ENCODE assay signal across 10 mouse cellular contexts in the genomic region with DNA sequence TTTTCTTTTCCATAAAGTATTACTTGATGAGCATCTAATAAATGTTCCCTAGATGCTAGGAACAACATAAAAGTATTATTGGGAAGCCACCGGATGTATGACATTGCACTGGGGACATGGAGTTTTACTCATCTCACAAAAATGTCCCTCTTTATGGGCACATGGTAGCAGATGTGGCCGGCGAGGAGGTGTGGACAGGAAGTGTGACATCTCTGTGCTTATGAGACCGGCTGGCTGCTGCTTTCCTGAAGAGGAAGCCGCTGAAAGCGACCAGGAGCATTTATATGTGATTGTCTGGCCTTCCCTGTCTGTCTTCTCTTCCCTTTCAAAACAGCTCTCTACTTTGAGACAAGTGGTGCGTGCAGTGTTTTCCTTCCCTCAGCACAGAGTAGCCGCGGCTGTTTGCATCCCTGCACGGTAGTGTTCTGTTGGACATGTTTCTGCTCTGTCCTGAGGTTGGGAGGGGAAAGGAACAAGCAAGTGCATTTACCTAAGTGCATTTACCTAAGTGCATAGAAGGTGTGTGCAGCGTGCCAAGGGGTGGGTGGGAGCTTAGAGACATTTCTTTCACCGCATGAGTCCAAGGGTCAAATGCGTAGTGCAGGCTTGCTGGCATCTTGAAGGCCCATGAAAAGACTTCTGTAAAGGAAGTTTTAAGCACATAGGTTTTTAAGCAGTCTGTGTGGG.
A peak's percentile ranks its signal among the peaks of the same experiment; 100 is the strongest.
DNase-seq lines count a peak whose midpoint lies in the region; ATAC-seq and TF ChIP-seq lines count a peak whose summit lies in the region.
"Had no signal": no experiment of that assay in that cellular context is flagged by ENCODE, and none has a peak within 500 bp of the region (broad histone marks: within the 10 kb centered on the region; RNA-seq: fewer than 3 reads in every experiment).

No protein-coding gene starts in this region.

- H3K9ac ChIP-seq in hindbrain, embryonic 13.5 days: no peak overlapping the region
- no peak overlapping the region for H3K9ac ChIP-seq in hindbrain, postnatal 0 days (replicated peaks; ENCODE audit: low read length)
- peak overlapping the region; percentile 22; the same call in 1 of the 2 replicates for H3K9ac ChIP-seq in heart, embryonic 12.5 days
- H3K9ac ChIP-seq: limb, embryonic 13.5 days had no signal

- H3K36me3 ChIP-seq in hindbrain, embryonic 13.5 days: no peaks in the 10 kb centered on the region
- H3K36me3 ChIP-seq in hindbrain, postnatal 0 days (ENCODE audit: insufficient read depth, low read length): no peaks in the 10 kb centered on the region
- H3K36me3 ChIP-seq in heart, embryonic 12.5 days: no peaks in the 10 kb centered on the region
- H3K36me3 ChIP-seq: limb, embryonic 13.5 days had no signal

- no peaks in the 10 kb centered on the region for H3K27me3 ChIP-seq in hindbrain, embryonic 13.5 days
- no peaks in the 10 kb centered on the region for H3K27me3 ChIP-seq in hindbrain, postnatal 0 days (ENCODE audit: insufficient read depth, low read length)
- H3K27me3 ChIP-seq in heart, embryonic 12.5 days (replicated peaks): no peaks in the 10 kb centered on the region
- H3K27me3 ChIP-seq: limb, embryonic 13.5 days had no signal

- peaks cover 5% of the 10 kb centered on the region for H3K4me1 ChIP-seq in hindbrain, embryonic 13.5 days (replicated peaks)
- no peaks in the 10 kb centered on the region for H3K4me1 ChIP-seq in hindbrain, postnatal 0 days (ENCODE audit: insufficient read depth, low read length)
- H3K4me1 ChIP-seq in heart, embryonic 12.5 days (replicated peaks): peaks cover 49% of the 10 kb centered on the region

- ATAC-seq in hindbrain, embryonic 13.5 days (ENCODE audit: low FRiP score): no peak
- ATAC-seq in hindbrain, postnatal 0 days: no peak
- peak; percentile 31; the same call in 1 of the 2 replicates for ATAC-seq in heart, embryonic 12.5 days (ENCODE audit: insufficient number of reproducible peaks, low FRiP score)

- H3K4me2 ChIP-seq in hindbrain, embryonic 13.5 days: no peak overlapping the region
- H3K4me2 ChIP-seq in hindbrain, postnatal 0 days (ENCODE audit: low read depth, low read length): no peak overlapping the region
- H3K4me2 ChIP-seq in heart, embryonic 12.5 days: peak overlapping the region; percentile 54
- H3K4me2 ChIP-seq: limb, embryonic 13.5 days had no signal

- WGBS in hindbrain, embryonic 13.5 days: 77% methylated on average over 13 of the region's 13 CpGs
- WGBS in hindbrain, postnatal 0 days: 66% methylated on average over 13 of the region's 13 CpGs
- 27% methylated on average over 13 of the region's 13 CpGs for WGBS in heart, embryonic 12.5 days

- H3K27ac ChIP-seq in hindbrain, embryonic 13.5 days: peak overlapping the region; percentile 35; the same call in 1 of the 2 replicates
- no peak overlapping the region for H3K27ac ChIP-seq in hindbrain, postnatal 0 days
- peak overlapping the region; percentile 74 for H3K27ac ChIP-seq in heart, embryonic 12.5 days (ENCODE audit: poor library complexity, severe bottlenecking)
- H3K27ac ChIP-seq: limb, embryonic 13.5 days had no signal

- no peaks in the 10 kb centered on the region for H3K9me3 ChIP-seq in hindbrain, embryonic 13.5 days
- no peaks in the 10 kb centered on the region for H3K9me3 ChIP-seq in hindbrain, postnatal 0 days (ENCODE audit: low read length)
- H3K9me3 ChIP-seq in heart, embryonic 12.5 days (replicated peaks): no peaks in the 10 kb centered on the region
- H3K9me3 ChIP-seq: limb, embryonic 13.5 days had no signal

- H3K4me3 ChIP-seq in hindbrain, embryonic 13.5 days: no peak overlapping the region
- H3K4me3 ChIP-seq in hindbrain, postnatal 0 days (ENCODE audit: low read length): no peak overlapping the region
- H3K4me3 ChIP-seq in heart, embryonic 12.5 days: 0 out of 2 replicates have a peak overlapping the region, but pooled peaks have one; percentile 17
- H3K4me3 ChIP-seq: limb, embryonic 13.5 days had no signal

- no peak for TF ChIP-seq CTCF in hindbrain, postnatal 0 days (IDR thresholded peaks at IDR 0.05; ENCODE audit: low read depth)

- no peak for DNase-seq in hindbrain, postnatal 0 days (ENCODE audit: low spot score)
- DNase-seq in kidney, postnatal 36 days: peak; percentile 27 to 66
- peak; percentile 35 to 56 for DNase-seq in natural killer cell, adult 2 months (ENCODE audit: low spot score in 2 of 2)
- DNase-seq in left cerebral cortex, adult 9 months (ENCODE audit: low spot score in 2 of 2): no peak
- no peak for DNase-seq in urinary bladder, postnatal 10 days (ENCODE audit: low spot score)
- no peak for DNase-seq in layer of hippocampus, postnatal 14 days (ENCODE audit: low spot score in 2 of 2)
- DNase-seq: cerebellum, postnatal 10 days had no signal

Comparison
In these comparisons a context has a peak if more than half of its experiments do, and no peak if none do; other contexts are left out.
1. DNase-seq: peak in kidney, postnatal 36 days (2 of 2) and natural killer cell, adult 2 months (2 of 2); none in hindbrain, postnatal 0 days (single experiment), left cerebral cortex, adult 9 months (0 of 2), urinary bladder, postnatal 10 days (single experiment) and layer of hippocampus, postnatal 14 days (0 of 2).